Mouse (Mus musculus) megakaryocyte-erythroid progenitor cell, adult 5-6 weeks (primary cell): ENCODE data around the gene Sox21. TPM values are rescaled to one million over a fixed set of nuclear protein-coding genes. Genes with fewer than 3 reads are reported as not detected.

Experiments used
- total RNA-seq, 2 experiments: library from RNA; stranded (forward) in 1 of 2; stranded (reverse) in 1 of 2; fragments of 200-1000, 215-1000 nt in 1 of 2; fragments of >200 nt in 1 of 2; fragmentation: Nextera tagmentation in 1 of 2; gene quantifications; 2 replicates each; pipeline ENCODE4 v1.2.3; 2014 to 2017

Gene Sox21
- total RNA-seq, 2 experiments from 2014 or later, result not detected

Other genes with a start within 250 kb of the Sox21 start
- gene Dct, start 184.8 kb downstream of the Sox21 start, total RNA-seq (2014; fragmentation: Nextera tagmentation), result 0.17 TPM in 1 of 2 replicates, not detected in the other
- 0.11 and 0.33 TPM in 2 replicates for gene Dct, start 184.8 kb downstream of the Sox21 start, total RNA-seq (2017)
- 13.8 and 19.1 TPM in 2 replicates for gene Tgds, start 104.3 kb downstream of the Sox21 start, total RNA-seq (2014; fragmentation: Nextera tagmentation)
- gene Tgds, start 104.3 kb downstream of the Sox21 start, total RNA-seq (2017), result 16.1 and 21.1 TPM in 2 replicates
- gene Gpr180, start 99.9 kb downstream of the Sox21 start, total RNA-seq (2014; fragmentation: Nextera tagmentation), result 11.2 and 11.7 TPM in 2 replicates
- 8.6 and 10.7 TPM in 2 replicates for gene Gpr180, start 99.9 kb downstream of the Sox21 start, total RNA-seq (2017)
- not detected in 2 replicates for gene Gm9376, start 29.9 kb upstream of the Sox21 start, total RNA-seq (2014; fragmentation: Nextera tagmentation)
- gene Gm9376, start 29.9 kb upstream of the Sox21 start, total RNA-seq (2017), result not detected in 2 replicates